In genomic region chr11:115941980-115942379, GRCm38 (mm10) we compare ENCODE assay signal across 24 mouse cellular contexts. TPM values are rescaled to one million over a fixed set of nuclear protein-coding genes. Genes with fewer than 3 reads are reported as not detected.
DNase-seq lines count a peak whose midpoint lies in the region; ATAC-seq and TF ChIP-seq lines count a peak whose summit lies in the region.
"Had no signal": no experiment of that assay in that cellular context is flagged by ENCODE, and none has a peak within 500 bp of the region (broad histone marks: within the 10 kb centered on the region; RNA-seq: fewer than 3 reads in every experiment).

No protein-coding gene starts in this region.

- H3K27me3 ChIP-seq in heart, adult 2 months (ENCODE audit: control insufficient read depth, insufficient read depth, low read length) = no peaks in the 10 kb centered on the region
- H3K27me3 ChIP-seq in heart, embryonic 12.5 days (replicated peaks) = no peaks in the 10 kb centered on the region
- H3K27me3 ChIP-seq: CH12.LX; embryonic facial prominence, embryonic 12.5 days; hindbrain, embryonic 15.5 days; limb, embryonic 12.5 days; liver, embryonic 13.5 days had no signal

- intact Hi-C loops in heart, adult 2 months (cut with DNase I) = loop anchor here (1.0 kb wide), 1 partner anchor 57 kb away; no protein-coding TSS in a partner anchor
- intact Hi-C loops in left cerebral cortex, adult 2 months (cut with DNase I) = no loop called here

- WGBS in heart, adult 2 months = 78% methylated on average over 7 of the region's 7 CpGs
- 80% methylated on average over 7 of the region's 7 CpGs for WGBS in heart, embryonic 12.5 days

- TF ChIP-seq CTCF in heart, adult 2 months (IDR thresholded peaks at IDR 0.05) = peak; percentile 6; the same call in 1 of the 2 replicates
- peak; percentile 20 for TF ChIP-seq CTCF in left cerebral cortex, adult 2 months (IDR thresholded peaks at IDR 0.05)

- DNase-seq in heart, adult 2 months = no peak
- no peak for DNase-seq in left cerebral cortex, adult 2 months (ENCODE audit: extremely low spot score in 1 of 2, low spot score in 2 of 2)
- DNase-seq in left cerebral cortex, adult 11 months (ENCODE audit: low spot score) = no peak
- DNase-seq in 416B (ENCODE audit: low read depth) = peak; percentile 22
- DNase-seq in R1 (ENCODE audit: low read depth, low spot score) = peak; percentile 17
- no peak for DNase-seq in right cerebral cortex, postnatal 4 days
- DNase-seq: adrenal gland, postnatal 10 days; cerebellum, adult 9-11 months; forebrain, postnatal 0 days; gastrocnemius, postnatal 36 days; heart, postnatal 4 days; liver, embryonic 13.5 days had no signal

- no peak for TF ChIP-seq POLR2A in heart, adult 2 months (IDR thresholded peaks at IDR 0.05; ENCODE audit: insufficient read depth, low read depth, low read length)

- no peak overlapping the region for H3K27ac ChIP-seq in heart, adult 2 months
- no peak overlapping the region for H3K27ac ChIP-seq in heart, embryonic 12.5 days (ENCODE audit: poor library complexity, severe bottlenecking)
- no peak overlapping the region for H3K27ac ChIP-seq in left cerebral cortex, adult 2 months
- H3K27ac ChIP-seq: embryonic facial prominence, embryonic 12.5 days; hindbrain, embryonic 15.5 days; limb, embryonic 12.5 days; liver, embryonic 13.5 days had no signal

- no peak for TF ChIP-seq EP300 in heart, adult 2 months (IDR thresholded peaks at IDR 0.05; ENCODE audit: insufficient read depth, low read depth, low read length)

- no peaks in the 10 kb centered on the region for H3K9me3 ChIP-seq in heart, embryonic 12.5 days (replicated peaks)
- H3K9me3 ChIP-seq: embryonic facial prominence, embryonic 12.5 days; hindbrain, embryonic 15.5 days; limb, embryonic 12.5 days; liver, embryonic 13.5 days had no signal

- no peak overlapping the region for H3K9ac ChIP-seq in heart, adult 2 months (ENCODE audit: low read depth, low read length)
- no peak overlapping the region for H3K9ac ChIP-seq in heart, embryonic 12.5 days
- H3K9ac ChIP-seq: embryonic facial prominence, embryonic 12.5 days; forebrain, postnatal 0 days; hindbrain, embryonic 15.5 days; limb, embryonic 12.5 days; liver, embryonic 13.5 days had no signal

- no peak overlapping the region for H3K4me2 ChIP-seq in heart, embryonic 12.5 days
- H3K4me2 ChIP-seq: embryonic facial prominence, embryonic 12.5 days; hindbrain, embryonic 15.5 days; limb, embryonic 12.5 days; liver, embryonic 13.5 days; midbrain, embryonic 11.5 days had no signal

- no peaks in the 10 kb centered on the region for H3K79me2 ChIP-seq in heart, adult 2 months (replicated peaks; ENCODE audit: control insufficient read depth, insufficient read depth, low read length)

- ATAC-seq in heart, embryonic 12.5 days (ENCODE audit: insufficient number of reproducible peaks, low FRiP score) = no peak
- ATAC-seq: forebrain, postnatal 0 days; intestine, embryonic 16.5 days had no signal

- H3K4me3 ChIP-seq in heart, adult 2 months = no peak overlapping the region
- H3K4me3 ChIP-seq in heart, embryonic 12.5 days = no peak overlapping the region
- H3K4me3 ChIP-seq in left cerebral cortex, adult 2 months = no peak overlapping the region
- H3K4me3 ChIP-seq: embryonic facial prominence, embryonic 12.5 days; hindbrain, embryonic 15.5 days; limb, embryonic 12.5 days; liver, embryonic 13.5 days had no signal

- H3K36me3 ChIP-seq in heart, adult 2 months (ENCODE audit: control insufficient read depth, insufficient read depth, low read length) = no peaks in the 10 kb centered on the region
- H3K36me3 ChIP-seq in heart, embryonic 12.5 days = peaks cover 90% of the 10 kb centered on the region

- no peaks in the 10 kb centered on the region for H3K4me1 ChIP-seq in heart, adult 2 months (ENCODE audit: control insufficient read depth, insufficient read depth, low read length)
- no peaks in the 10 kb centered on the region for H3K4me1 ChIP-seq in heart, embryonic 12.5 days (replicated peaks)
- H3K4me1 ChIP-seq: embryonic facial prominence, embryonic 12.5 days; hindbrain, embryonic 15.5 days; limb, embryonic 12.5 days had no signal

RNA-seq across cellular contexts. Expression of gene Recql5, which starts 8.7 kb away (rescaled TPM):
- total RNA-seq in heart, adult 2 months (2021) = 1 to 10 TPM; 6.8 to 7.4 TPM
- polyA plus RNA-seq in heart, adult 2 months (2012; rRNA removed) = 10.2 and 12.2 TPM in 2 replicates
- 13.8 and 17.3 TPM in 2 replicates for polyA plus RNA-seq in heart, embryonic 12.5 days (2016; fragmentation: Nextera tagmentation; extraction: Ambion mirVana)
- total RNA-seq in left cerebral cortex, adult 2 months (2021) = 10 to 100 TPM; 27.1 to 29.4 TPM

RNA-seq across cellular contexts. Expression of gene Sap30bp, which starts 8.9 kb away (rescaled TPM):
- 10 to 100 TPM; 16.4 to 18.1 TPM for total RNA-seq in heart, adult 2 months (2021)
- 9.1 and 10.8 TPM in 2 replicates for polyA plus RNA-seq in heart, adult 2 months (2012; rRNA removed)
- 29.4 and 32.2 TPM in 2 replicates for polyA plus RNA-seq in heart, embryonic 12.5 days (2016; fragmentation: Nextera tagmentation; extraction: Ambion mirVana)
- total RNA-seq in left cerebral cortex, adult 2 months (2021) = 10 to 100 TPM; 46.7 to 50.1 TPM

RNA-seq across cellular contexts. Expression of gene Smim6, which starts 30.2 kb away (rescaled TPM):
- not detected for total RNA-seq in heart, adult 2 months (2021)
- polyA plus RNA-seq in heart, adult 2 months (2012; rRNA removed) = 0.29 and 0.35 TPM in 2 replicates
- 0.77 and 1.8 TPM in 2 replicates for polyA plus RNA-seq in heart, embryonic 12.5 days (2016; fragmentation: Nextera tagmentation; extraction: Ambion mirVana)
- total RNA-seq in left cerebral cortex, adult 2 months (2021) = not detected
- total RNA-seq: forebrain, postnatal 0 days; gastrocnemius, postnatal 36 days; layer of hippocampus, postnatal 25 days; left cerebral cortex, postnatal 14 days; monocyte, adult 5-6 weeks; neutrophil, adult 5-6 weeks had no signal
- polyA plus RNA-seq: brain, embryonic 14.5 days had no signal

RNA-seq across cellular contexts. Expression of gene Itgb4, which starts 32.5 kb away (rescaled TPM):
- 1 to 10 TPM; 2.6 to 2.9 TPM for total RNA-seq in heart, adult 2 months (2021)
- polyA plus RNA-seq in heart, adult 2 months (2012; rRNA removed) = 1.9 and 3.1 TPM in 2 replicates
- 2.0 and 2.7 TPM in 2 replicates for polyA plus RNA-seq in heart, embryonic 12.5 days (2016; fragmentation: Nextera tagmentation; extraction: Ambion mirVana)
- total RNA-seq in left cerebral cortex, adult 2 months (2021) = 1 to 10 TPM; 5.1 to 5.7 TPM
- total RNA-seq: monocyte, adult 5-6 weeks had no signal

RNA-seq across cellular contexts. Expression of gene Smim5, which starts 42.2 kb away (rescaled TPM):
- 10 to 100 TPM; 10.2 to 17.8 TPM for total RNA-seq in heart, adult 2 months (2021)
- 21.8 and 32.8 TPM in 2 replicates for polyA plus RNA-seq in heart, adult 2 months (2012; rRNA removed)
- polyA plus RNA-seq in heart, embryonic 12.5 days (2016; fragmentation: Nextera tagmentation; extraction: Ambion mirVana) = 15.0 and 16.6 TPM in 2 replicates
- under 1 TPM in 1 of 2 experiments, not detected in 1; 0.52 TPM for total RNA-seq in left cerebral cortex, adult 2 months (2021)

Comparison
In these comparisons a context has a peak if more than half of its experiments do, and no peak if none do; other contexts are left out.
1. DNase-seq: peak in 416B (single experiment) and R1 (single experiment); none in heart, adult 2 months (0 of 2), left cerebral cortex, adult 2 months (0 of 2), left cerebral cortex, adult 11 months (single experiment) and right cerebral cortex, postnatal 4 days (single experiment).